Mouse (Mus musculus): ENCODE data around the gene Epn2.

Gene Epn2

GRCm38 (mm10) chr11:61540642-61541041, 38.8 kb downstream of the Epn2 start:
- DNase-seq (ENCODE audit: low read depth, low spot score): no peak

GRCm38 (mm10) chr11:61537362-61537761, 42.1 kb downstream of the Epn2 start:
- no peak for DNase-seq (ENCODE audit: low read depth, low spot score)

GRCm38 (mm10) chr11:61536952-61537351, 42.5 kb downstream of the Epn2 start:
- DNase-seq (ENCODE audit: low read depth, low spot score): no peak

GRCm38 (mm10) chr11:61535530-61535929, 44.0 kb downstream of the Epn2 start:
- DNase-seq (ENCODE audit: low read depth, low spot score): no peak

GRCm38 (mm10) chr11:61533571-61533970, 45.9 kb downstream of the Epn2 start:
- DNase-seq (ENCODE audit: low read depth, low spot score): no peak

- DNase-seq (ENCODE audit: low read depth, low spot score): no peak
These were observed 46.7 kb downstream of the Epn2 start for GRCm38 (mm10) chr11:61532820-61533219.

GRCm38 (mm10) chr11:61529268-61529713, 50.2 kb downstream of the Epn2 start:
- no peak for DNase-seq (ENCODE audit: low read depth, low spot score)

GRCm38 (mm10) chr11:61526872-61527271, 52.6 kb downstream of the Epn2 start:
- DNase-seq (ENCODE audit: low read depth, low spot score): no peak

GRCm38 (mm10) chr11:61519484-61520107, 59.9 kb downstream of the Epn2 start:
- DNase-seq (ENCODE audit: low read depth, low spot score): no peak

GRCm38 (mm10) chr11:61518871-61519270, 60.6 kb downstream of the Epn2 start:
- DNase-seq (ENCODE audit: low read depth, low spot score): no peak

- no peak for DNase-seq (ENCODE audit: low read depth, low spot score)
These were observed 61.5 kb downstream of the Epn2 start for GRCm38 (mm10) chr11:61517971-61518370.

- no peak for DNase-seq (ENCODE audit: low read depth, low spot score)
These were observed 64.5 kb downstream of the Epn2 start for GRCm38 (mm10) chr11:61514953-61515352.

- peak; percentile 99 for DNase-seq (ENCODE audit: low read depth, low spot score)
These were observed 74.7 kb downstream of the Epn2 start, which contains the start of gene B9d1 for GRCm38 (mm10) chr11:61504713-61505257. TSS of gene B9d1 (plus strand) at chr11:61505144.

GRCm38 (mm10) chr11:61503933-61504332, 75.6 kb downstream of the Epn2 start:
- no peak for DNase-seq (ENCODE audit: low read depth, low spot score)

- DNase-seq (ENCODE audit: low read depth, low spot score): no peak
These were observed 80.6 kb downstream of the Epn2 start for GRCm38 (mm10) chr11:61498736-61499504.

- DNase-seq (ENCODE audit: low read depth, low spot score): no peak
These were observed 82.0 kb downstream of the Epn2 start for GRCm38 (mm10) chr11:61497490-61497889.

GRCm38 (mm10) chr11:61495528-61495927, 84.0 kb downstream of the Epn2 start:
- no peak for DNase-seq (ENCODE audit: low read depth, low spot score)

- peak; percentile 92 for DNase-seq (ENCODE audit: low read depth, low spot score)
These were observed 85.1 kb downstream of the Epn2 start, which contains the start of gene Mapk7 for GRCm38 (mm10) chr11:61494129-61494997. TSS of gene Mapk7 (minus strand) at chr11:61494406.

- no peak for DNase-seq (ENCODE audit: low read depth, low spot score)
These were observed 85.9 kb downstream of the Epn2 start for GRCm38 (mm10) chr11:61493525-61494128.

- DNase-seq (ENCODE audit: low read depth, low spot score): no peak
These were observed 86.6 kb downstream of the Epn2 start for GRCm38 (mm10) chr11:61492749-61493401.
